Mouse (Mus musculus) erythroblast, embryonic 14.5 days (primary cell): ENCODE data around the gene Kcnmb4. TPM values are rescaled to one million over a fixed set of nuclear protein-coding genes. Genes with fewer than 3 reads are reported as not detected.

Experiments used
- H3K27me3 ChIP-seq: 2 replicates; pipeline ENCODE4 v1.6.1; 2012; ENCODE audit warnings: inconsistent platforms; ENCODE audit not compliant: control insufficient read depth
- H3K36me3 ChIP-seq: 2 replicates; pipeline ENCODE4 v1.6.1; 2012; ENCODE audit warnings: mild to moderate bottlenecking, inconsistent platforms; ENCODE audit not compliant: control insufficient read depth
- H3K4me1 ChIP-seq: 2 replicates; pipeline ENCODE4 v1.6.1; 2012; ENCODE audit warnings: inconsistent platforms; ENCODE audit not compliant: control insufficient read depth
- H3K4me3 ChIP-seq: replicated peaks from 2 replicates; pipeline ENCODE3; 2012; ENCODE audit warnings: moderate library complexity, mild to moderate bottlenecking, inconsistent platforms
- H3K9me3 ChIP-seq: 2 replicates; pipeline ENCODE4 v1.6.1; 2012; ENCODE audit warnings: low read length, inconsistent platforms, mixed read lengths; ENCODE audit not compliant: control insufficient read depth
- GATA1 ChIP-seq: IDR thresholded peaks from 2 replicates; pipeline ENCODE4 v1.6.1; 2012; ENCODE audit warnings: low read length, inconsistent platforms, mixed read lengths
- TAL1 ChIP-seq: IDR thresholded peaks from 3 replicates; pipeline ENCODE4 v1.6.1; 2012; ENCODE audit warnings: low read length, inconsistent platforms, mixed read lengths
- polyA plus RNA-seq: library from polyadenylated mRNA; stranded (reverse); fragments of >175 nt; gene quantifications from 2 replicates; pipeline ENCODE4 v1.2.3, GENCODE M21; 2012

The Kcnmb4 gene
- polyA plus RNA-seq, 1 experiment: not detected

DNA sequence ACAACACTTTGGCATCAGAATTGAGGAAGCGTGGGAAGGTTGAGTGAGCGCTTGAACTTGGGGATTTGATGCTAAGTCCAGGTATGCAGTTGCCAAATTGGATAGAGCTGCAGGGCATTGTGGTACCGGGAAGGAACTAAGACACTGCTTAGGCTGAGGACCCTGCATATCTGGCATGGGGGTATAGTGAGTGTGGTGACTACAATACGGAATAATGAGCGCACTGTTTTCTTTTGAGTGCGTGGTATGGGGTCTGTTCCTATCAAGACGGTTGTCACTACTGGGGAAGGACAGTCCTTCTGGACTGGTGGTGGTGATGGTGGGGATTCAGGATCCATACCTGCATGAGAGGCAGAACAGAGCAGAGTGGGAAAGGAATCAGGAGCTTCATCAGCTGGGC lies 32.7 kb downstream of the Kcnmb4 start:
- Histone ChIP-seq H3K4me3 (no peak overlapping the region), H3K27me3 (no peaks in the 10 kb centered on the region), H3K4me1 (no peaks in the 10 kb centered on the region), H3K36me3 (no peaks in the 10 kb centered on the region), H3K9me3 (peaks cover 48% of the 10 kb centered on the region)
- TF ChIP-seq TAL1 (no peak), GATA1 (no peak)

DNA sequence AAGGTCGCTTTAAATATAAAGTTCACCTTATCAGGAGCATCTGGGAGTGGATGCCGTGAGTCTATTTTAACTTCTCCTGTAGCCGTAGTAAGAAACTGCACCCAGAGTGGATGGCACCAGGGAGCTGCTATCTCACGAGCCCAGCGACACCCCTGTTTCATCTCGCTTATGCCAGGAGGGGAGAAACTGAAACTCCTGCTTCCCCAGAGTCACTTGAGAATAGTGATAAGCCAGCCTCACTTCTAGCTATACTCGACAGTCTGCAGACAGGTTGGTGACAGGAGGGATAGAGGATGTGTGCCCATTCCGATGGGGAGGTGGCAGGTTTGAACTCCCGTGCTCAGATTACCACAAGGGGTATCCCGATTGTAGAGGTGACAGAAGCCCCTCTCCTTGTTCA lies 33.6 kb downstream of the Kcnmb4 start:
- Histone ChIP-seq H3K4me3 (no peak overlapping the region), H3K9me3 (peaks cover 49% of the 10 kb centered on the region), H3K27me3 (no peaks in the 10 kb centered on the region), H3K36me3 (no peaks in the 10 kb centered on the region), H3K4me1 (no peaks in the 10 kb centered on the region)
- TF ChIP-seq GATA1 (no peak), TAL1 (no peak)

DNA sequence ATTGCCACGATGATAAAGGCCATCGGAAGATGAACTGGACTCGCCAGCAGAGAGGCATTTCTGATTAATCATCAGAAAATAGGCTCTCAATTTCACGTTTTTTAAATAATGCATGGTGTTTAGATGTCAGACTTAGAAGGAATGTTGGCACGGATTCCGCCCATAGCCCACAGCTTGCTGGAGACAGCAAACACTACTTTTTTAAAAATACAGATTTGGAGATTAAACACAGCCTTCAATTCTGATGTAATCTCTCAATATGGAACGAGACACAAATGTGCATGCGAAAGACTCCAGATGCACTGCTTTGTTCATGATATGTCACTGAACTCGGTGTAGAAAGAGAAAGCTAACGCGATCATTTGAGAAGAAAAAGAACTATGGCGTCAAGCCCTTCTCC lies 38.2 kb downstream of the Kcnmb4 start:
- Histone ChIP-seq H3K27me3 (no peaks in the 10 kb centered on the region), H3K36me3 (no peaks in the 10 kb centered on the region), H3K4me1 (no peaks in the 10 kb centered on the region), H3K9me3 (peaks cover 33% of the 10 kb centered on the region), H3K4me3 (no peak overlapping the region)
- TF ChIP-seq TAL1 (no peak), GATA1 (no peak)

DNA sequence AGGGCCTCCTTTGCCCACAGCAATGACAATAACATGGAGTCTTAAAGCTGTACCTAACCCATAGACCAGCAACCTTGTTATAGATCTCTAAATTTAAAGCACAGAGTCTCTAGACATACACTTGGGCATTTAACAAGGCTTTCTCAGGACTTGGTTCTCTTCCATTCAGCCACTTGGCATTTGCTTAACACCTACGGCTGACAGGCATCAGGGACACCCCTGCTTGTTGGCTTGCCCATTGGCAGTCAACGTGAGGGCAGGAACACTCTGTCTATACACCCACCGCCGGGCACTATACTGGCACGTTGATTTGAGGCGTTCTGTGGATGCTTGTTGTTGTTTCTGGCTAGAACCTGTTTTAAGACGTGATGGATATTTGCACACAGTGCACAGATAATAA lies 41.3 kb downstream of the Kcnmb4 start:
- TF ChIP-seq TAL1 (no peak), GATA1 (no peak)
- Histone ChIP-seq H3K4me1 (no peaks in the 10 kb centered on the region), H3K9me3 (peaks cover 22% of the 10 kb centered on the region)

GRCm38 (mm10) chr10:116428026-116428780 lies 45.5 kb downstream of the Kcnmb4 start:
- H3K4me1 ChIP-seq: no peaks in the 10 kb centered on the region
- TF ChIP-seq TAL1 (no peak), GATA1 (no peak)
- H3K27me3 ChIP-seq: no peaks in the 10 kb centered on the region
- peaks cover 33% of the 10 kb centered on the region for H3K9me3 ChIP-seq
- no peak overlapping the region for H3K4me3 ChIP-seq
- no peaks in the 10 kb centered on the region for H3K36me3 ChIP-seq

More for the DNA sequence above, 41.3 kb downstream of the Kcnmb4 start:
- Histone ChIP-seq H3K27me3 (no peaks in the 10 kb centered on the region), H3K4me3 (no peak overlapping the region), H3K36me3 (no peaks in the 10 kb centered on the region)

DNA sequence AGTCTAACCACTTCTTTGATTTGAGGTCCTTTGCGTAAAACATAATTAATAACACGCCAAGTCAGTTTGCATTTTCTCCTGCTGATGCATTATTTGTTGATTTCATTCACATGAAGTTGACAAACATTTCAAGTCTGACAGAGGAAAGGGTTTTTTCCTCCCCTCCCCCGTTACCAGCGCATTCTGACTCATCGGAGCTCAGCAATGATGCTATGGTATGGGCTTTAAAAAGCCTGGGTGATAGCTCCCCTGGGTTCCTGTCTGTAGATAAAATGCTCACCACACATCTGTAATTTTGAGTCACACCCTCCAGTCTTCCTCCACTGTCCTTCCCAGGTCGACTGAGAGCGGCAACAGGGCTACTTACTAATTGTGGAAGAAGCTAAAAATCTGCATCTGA lies 47.5 kb downstream of the Kcnmb4 start:
- TF ChIP-seq GATA1 (no peak), TAL1 (no peak)

DNA sequence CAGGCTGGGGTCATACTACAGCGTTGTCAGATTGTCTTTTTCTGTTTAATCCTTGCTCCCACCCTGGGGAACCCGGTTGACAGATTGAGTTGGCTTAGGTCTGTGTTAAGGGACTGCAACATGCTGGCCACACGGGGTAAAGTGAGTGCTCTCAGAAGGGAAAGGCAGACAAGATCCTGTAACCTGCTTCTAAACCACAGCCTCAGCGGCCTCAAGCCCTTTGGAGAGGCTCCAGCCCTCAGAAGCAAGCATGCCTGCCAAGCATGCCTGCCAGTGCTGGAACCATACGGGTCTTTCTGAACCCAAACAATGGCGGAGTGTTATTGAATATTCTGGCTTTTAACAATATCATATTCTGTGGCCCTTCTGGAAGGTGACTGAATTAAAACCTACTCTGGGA lies 48.8 kb downstream of the Kcnmb4 start:
- TF ChIP-seq TAL1 (no peak), GATA1 (no peak)
- Histone ChIP-seq H3K9me3 (peaks cover 30% of the 10 kb centered on the region), H3K36me3 (no peaks in the 10 kb centered on the region)

More for the DNA sequence above, 47.5 kb downstream of the Kcnmb4 start:
- Histone ChIP-seq H3K36me3 (no peaks in the 10 kb centered on the region), H3K4me1 (no peaks in the 10 kb centered on the region), H3K4me3 (no peak overlapping the region), H3K27me3 (no peaks in the 10 kb centered on the region), H3K9me3 (peaks cover 33% of the 10 kb centered on the region)

DNA sequence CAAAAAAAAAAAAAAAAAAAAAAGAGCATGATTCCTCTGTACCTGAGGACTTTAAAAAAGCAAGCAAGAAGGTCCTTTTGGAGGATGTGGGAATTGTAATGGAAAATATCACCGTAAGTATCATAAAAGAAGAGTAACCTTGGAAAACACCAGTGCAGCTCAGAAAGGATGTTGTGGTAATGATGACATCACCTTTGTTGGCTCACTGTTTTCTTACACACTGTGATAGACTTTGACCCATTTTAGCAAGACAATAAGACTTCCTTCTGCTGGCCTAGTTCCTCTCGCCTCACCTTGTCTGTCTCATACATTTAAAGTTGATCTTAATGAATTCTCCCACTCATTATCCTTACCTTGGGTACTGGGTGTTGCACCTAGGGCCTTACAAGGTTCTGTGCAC lies 51.1 kb downstream of the Kcnmb4 start:
- Histone ChIP-seq H3K4me3 (no peak overlapping the region), H3K27me3 (no peaks in the 10 kb centered on the region), H3K4me1 (no peaks in the 10 kb centered on the region), H3K9me3 (peaks cover 17% of the 10 kb centered on the region), H3K36me3 (no peaks in the 10 kb centered on the region)
- TF ChIP-seq GATA1: no peak
- no peak for TF ChIP-seq TAL1

More for the DNA sequence above, 48.8 kb downstream of the Kcnmb4 start:
- H3K4me3 ChIP-seq: no peak overlapping the region
- no peaks in the 10 kb centered on the region for H3K27me3 ChIP-seq
- H3K4me1 ChIP-seq: no peaks in the 10 kb centered on the region

DNA sequence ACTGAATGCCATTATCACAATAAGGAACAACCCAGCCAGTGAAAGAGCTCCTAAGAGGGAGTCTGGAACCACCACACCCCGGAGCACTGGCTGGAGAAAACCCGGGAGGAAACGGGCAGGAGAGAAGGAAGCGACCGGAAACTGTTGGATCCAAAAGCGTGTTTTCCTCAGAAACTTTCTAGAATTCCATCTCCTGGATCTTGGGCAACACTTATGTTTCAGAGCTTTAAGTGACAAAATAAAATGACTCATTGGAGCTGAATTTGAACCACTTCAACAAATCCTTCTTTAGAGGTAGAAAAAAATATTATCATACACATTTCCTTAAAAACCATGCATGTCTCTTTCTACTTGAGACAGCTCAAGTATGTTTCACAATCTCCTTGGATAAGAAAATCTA lies 52.7 kb downstream of the Kcnmb4 start:
- Histone ChIP-seq H3K9me3 (peaks cover 9% of the 10 kb centered on the region), H3K27me3 (no peaks in the 10 kb centered on the region), H3K4me3 (no peak overlapping the region), H3K4me1 (no peaks in the 10 kb centered on the region), H3K36me3 (no peaks in the 10 kb centered on the region)
- TF ChIP-seq TAL1 (no peak), GATA1 (no peak)
